Mouse (Mus musculus): ENCODE results near the gene Erc2.

DNA sequence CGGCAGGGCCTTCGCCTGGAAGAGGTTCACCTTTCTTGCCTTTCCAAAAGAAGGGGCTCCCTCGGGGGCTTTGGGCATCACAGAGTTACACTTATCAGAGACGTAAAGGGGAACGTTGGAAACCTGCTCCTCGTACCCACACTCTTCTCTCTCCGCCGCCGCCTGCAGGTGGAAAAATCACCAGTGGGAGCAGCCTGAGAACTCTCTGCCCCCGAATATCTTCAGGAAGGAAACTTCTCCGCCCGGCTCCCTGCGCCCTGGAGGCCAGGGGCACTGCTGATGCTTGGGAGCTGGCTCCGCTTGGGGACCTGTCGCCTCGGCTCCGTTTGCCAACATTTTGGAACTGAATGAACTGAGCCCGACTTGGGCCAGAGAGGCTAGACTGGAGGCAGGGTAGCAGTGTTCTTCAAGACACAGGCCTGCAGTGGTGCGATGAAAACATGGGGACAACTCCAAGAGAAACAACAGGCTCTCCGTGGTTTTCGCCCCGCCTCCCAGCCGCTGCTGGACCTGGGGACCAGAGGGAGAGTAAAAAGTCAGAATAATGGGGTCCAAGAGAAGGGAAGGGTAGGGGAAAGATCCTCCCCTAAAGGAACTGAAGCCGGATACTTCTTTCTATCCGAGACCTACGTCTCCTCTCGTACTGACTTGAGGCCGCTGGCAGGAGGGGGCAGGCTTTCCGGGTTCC, 888.3 kb downstream of the Erc2 start:
- TF ChIP-seq CTCF (IDR thresholded peaks at IDR 0.05; ENCODE audit: control insufficient read depth, insufficient read depth, insufficient read length) (no peak), USF1 (IDR thresholded peaks at IDR 0.05; ENCODE audit: low read depth) (no peak), CEBPB (IDR thresholded peaks at IDR 0.05; ENCODE audit: low read depth) (no peak), MYOD1 (IDR thresholded peaks at IDR 0.05; ENCODE audit: control insufficient read depth, insufficient read length, low read depth) (no peak), FOSL1 (IDR thresholded peaks at IDR 0.05; ENCODE audit: insufficient read depth, low read length, poor library complexity, severe bottlenecking) (no peak), MAX (IDR thresholded peaks at IDR 0.05) (no peak), MYOG (IDR thresholded peaks at IDR 0.05; ENCODE audit: control insufficient read depth, extremely low read depth, insufficient read length) (no peak)
